Mouse (Mus musculus) midbrain, embryonic 14.5 days (tissue): ENCODE data around the gene Fam107a. TPM values are rescaled to one million over a fixed set of nuclear protein-coding genes. Genes with fewer than 3 reads are reported as not detected.

ENCODE experiments used
- ATAC-seq: fragments of 200-750 bp; cut with Nextera tagmentation; 2 replicates; pipeline ENCODE4 v1.8.0; 2017; ENCODE audit warnings: moderate number of reproducible peaks, moderate library complexity; ENCODE audit not compliant: low FRiP score, low TSS enrichment
- DNase-seq: peaks from one replicate; pipeline ENCODE4 v3.0.0-alpha.2; 2015
- H3K27ac ChIP-seq: fragments of 300-500 bp; sonication (generic); replicated peaks from 2 replicates; pipeline ENCODE4 v1.5.1; 2014; ENCODE audit warnings: mild to moderate bottlenecking, low read depth, low read length, moderate library complexity
- H3K27me3 ChIP-seq: fragments of 300-500 bp; sonication (generic); 2 replicates; pipeline ENCODE4 v1.6.1; 2014; ENCODE audit warnings: low read length, control low read depth, mixed read lengths; ENCODE audit not compliant: control insufficient read depth, insufficient read depth
- H3K36me3 ChIP-seq: fragments of 300-500 bp; sonication (generic); 2 replicates; pipeline ENCODE4 v1.6.1; 2014; ENCODE audit warnings: low read length, control low read depth; ENCODE audit not compliant: control insufficient read depth, insufficient read depth
- H3K4me1 ChIP-seq: fragments of 300-500 bp; sonication (generic); 2 replicates; pipeline ENCODE4 v1.6.1; 2014; ENCODE audit warnings: mild to moderate bottlenecking, antibody characterized with exemption, low read length, control low read depth; ENCODE audit not compliant: control insufficient read depth, insufficient read depth
- H3K4me2 ChIP-seq: fragments of 300-500 bp; sonication (generic); 2 replicates; pipeline ENCODE4 v1.6.1; 2014; ENCODE audit warnings: mild to moderate bottlenecking, low read length, moderate library complexity
- H3K4me3 ChIP-seq: fragments of 300-500 bp; sonication (generic); replicated peaks from 2 replicates; pipeline ENCODE4 v1.5.1; 2014; ENCODE audit warnings: low read depth, low read length
- H3K9ac ChIP-seq: fragments of 300-500 bp; sonication (generic); replicated peaks from 2 replicates; pipeline ENCODE4 v1.6.1; 2014; ENCODE audit warnings: mild to moderate bottlenecking, low read length, moderate library complexity
- H3K9me3 ChIP-seq: fragments of 300-500 bp; sonication (generic); 2 replicates; pipeline ENCODE4 v1.6.1; 2016; ENCODE audit warnings: low read length, control low read depth, mixed read lengths; ENCODE audit not compliant: control insufficient read depth
- WGBS: fragments of 180-500 bp; shearing (Covaris S2); extraction: QIAGEN DNeasy Blood & Tissue Kit; methylation state at CpG from one replicate; pipeline ENCODE4 v1.1.7; 2014; 5-methylcytosine and 5-hydroxymethylcytosine counted together
- polyA plus RNA-seq: library from polyadenylated mRNA; unstranded; fragments of >200 nt; fragmentation: Nextera tagmentation; extraction: Ambion mirVana; gene quantifications from 2 replicates; pipeline ENCODE4 v1.2.1, GENCODE M21; 2014

The Fam107a gene
- polyA plus RNA-seq, 1 experiment from 2014 or later, result 0.08 TPM

DNA sequence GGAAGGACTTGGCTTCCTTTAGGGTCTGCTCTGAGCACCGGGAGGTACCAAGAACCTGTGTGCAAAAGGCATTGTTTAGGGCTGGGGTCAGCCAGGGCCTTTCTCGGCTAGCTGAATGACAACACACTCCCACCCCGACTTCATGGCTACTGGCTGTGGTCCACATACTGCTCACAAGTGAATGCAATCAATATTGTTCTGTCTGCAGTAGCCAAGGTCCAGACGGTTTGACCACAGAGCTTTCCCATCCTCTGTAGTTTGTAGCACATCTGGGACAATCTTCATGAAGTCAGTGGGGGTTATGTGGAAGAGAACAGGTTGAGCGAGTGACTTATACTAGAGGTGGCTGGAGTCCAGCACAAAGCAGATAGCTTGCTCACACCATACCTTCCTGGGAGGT, 60.9 kb downstream of the Fam107a start:
- WGBS, result 84% methylated on average over 5 of the region's 5 CpGs
- H3K4me1 ChIP-seq, result no peaks in the 10 kb centered on the region
- no peak overlapping the region for H3K4me2 ChIP-seq
- DNase-seq, result no peak
- H3K27me3 ChIP-seq, result no peaks in the 10 kb centered on the region
- no peak overlapping the region for H3K4me3 ChIP-seq
- H3K27ac ChIP-seq, result no peak overlapping the region
- H3K9me3 ChIP-seq, result no peaks in the 10 kb centered on the region
- no peak overlapping the region for H3K9ac ChIP-seq
- no peaks in the 10 kb centered on the region for H3K36me3 ChIP-seq
- ATAC-seq, result no peak

DNA sequence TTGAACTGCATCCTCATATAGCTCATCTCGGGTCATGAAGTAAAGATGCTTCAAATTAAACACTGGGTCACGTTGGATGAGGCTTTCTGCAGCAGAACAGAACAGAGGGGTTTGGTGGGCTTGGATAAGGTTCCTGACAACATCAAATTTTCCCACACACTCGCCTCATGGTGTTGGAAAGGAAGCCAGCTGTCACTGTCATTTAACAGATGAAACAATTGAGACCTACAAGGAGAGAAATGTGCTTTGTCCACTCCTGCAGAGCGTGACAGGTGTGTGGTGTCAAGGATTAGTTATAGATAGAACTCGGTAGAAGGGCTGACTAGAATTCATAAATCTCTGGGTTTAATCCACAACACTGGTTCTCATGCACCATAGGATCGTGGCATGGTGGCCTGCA, 61.8 kb downstream of the Fam107a start:
- Histone ChIP-seq H3K4me3 (no peak overlapping the region), H3K9ac (no peak overlapping the region), H3K4me2 (no peak overlapping the region), H3K4me1 (no peaks in the 10 kb centered on the region), H3K36me3 (no peaks in the 10 kb centered on the region), H3K9me3 (no peaks in the 10 kb centered on the region), H3K27ac (no peak overlapping the region), H3K27me3 (no peaks in the 10 kb centered on the region)
- ATAC-seq (no peak), DNase-seq (no peak)
- 61% methylated on average over 6 of the region's 6 CpGs for WGBS

DNA sequence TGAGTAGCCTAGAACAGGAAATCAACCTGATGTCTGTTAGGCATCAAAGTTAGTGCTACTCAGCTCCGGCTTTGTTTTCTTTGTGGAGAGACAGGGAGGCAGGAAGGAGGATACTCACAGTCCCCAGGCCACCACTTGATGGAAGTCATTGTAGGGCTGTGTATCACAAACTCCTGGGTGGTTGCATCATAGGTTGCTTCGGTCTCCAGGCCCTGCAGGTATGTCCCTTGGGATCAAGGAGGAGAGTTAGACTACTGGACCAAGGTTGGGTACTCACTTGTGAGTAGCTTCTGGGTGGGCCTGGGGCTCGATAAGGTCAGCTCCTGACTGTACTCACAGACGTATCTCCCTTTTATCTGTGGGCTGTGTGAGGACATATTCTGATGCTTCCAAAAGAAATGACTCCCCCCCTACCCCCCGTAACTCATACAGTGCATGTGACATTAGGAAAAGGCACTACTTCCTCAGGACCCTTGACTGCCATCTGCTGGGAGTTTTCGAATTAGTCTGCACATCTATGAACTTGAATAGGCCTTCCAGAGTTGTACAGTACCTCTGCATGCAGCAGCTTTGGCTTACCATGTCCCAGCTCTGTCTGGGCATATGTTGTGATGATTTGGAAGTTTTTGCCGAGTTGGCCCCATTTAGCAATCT, 62.6 kb downstream of the Fam107a start:
- Histone ChIP-seq H3K36me3 (no peaks in the 10 kb centered on the region), H3K9ac (no peak overlapping the region), H3K9me3 (no peaks in the 10 kb centered on the region), H3K4me1 (no peaks in the 10 kb centered on the region), H3K4me2 (no peak overlapping the region), H3K4me3 (no peak overlapping the region), H3K27ac (no peak overlapping the region), H3K27me3 (no peaks in the 10 kb centered on the region)
- 80% methylated on average over 7 of the region's 7 CpGs for WGBS
- DNase-seq (peak; percentile 80), ATAC-seq (peak; percentile 38; the same call in 1 of the 2 replicates)

DNA sequence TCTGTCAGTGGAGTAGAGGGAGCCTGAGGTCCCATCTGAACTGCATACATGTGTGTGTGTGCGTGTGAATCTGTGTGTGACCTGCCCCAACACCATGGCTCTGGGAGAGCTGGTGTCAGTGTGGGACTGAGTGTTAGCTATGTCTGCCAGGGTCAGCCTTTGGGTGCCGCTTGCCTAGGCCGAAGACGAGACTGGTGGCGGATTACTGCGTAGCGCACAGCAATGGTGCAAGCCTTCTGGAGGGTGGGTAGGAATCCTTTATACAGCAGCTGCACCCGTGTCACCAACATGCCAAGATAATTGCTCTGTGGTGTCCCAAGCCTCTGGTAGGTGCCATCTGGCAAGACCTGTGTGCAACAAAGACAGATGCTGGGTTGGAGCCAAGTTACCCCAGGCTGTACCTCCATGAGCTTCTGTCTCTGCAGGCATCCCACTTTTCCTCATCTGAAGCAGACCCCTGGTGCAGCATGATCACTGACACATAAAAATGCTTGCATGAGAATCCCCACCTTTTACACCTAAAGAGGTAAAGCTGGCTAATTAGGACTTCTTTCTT, 66.4 kb downstream of the Fam107a start:
- ATAC-seq, result no peak
- no peak for DNase-seq
- H3K4me2 ChIP-seq, result no peak overlapping the region
- no peaks in the 10 kb centered on the region for H3K36me3 ChIP-seq
- H3K4me3 ChIP-seq, result no peak overlapping the region
- H3K4me1 ChIP-seq, result no peaks in the 10 kb centered on the region
- WGBS, result 91% methylated on average over 8 of the region's 8 CpGs
- H3K27me3 ChIP-seq, result no peaks in the 10 kb centered on the region
- no peak overlapping the region for H3K9ac ChIP-seq
- H3K27ac ChIP-seq, result no peak overlapping the region
- H3K9me3 ChIP-seq, result no peaks in the 10 kb centered on the region

DNA sequence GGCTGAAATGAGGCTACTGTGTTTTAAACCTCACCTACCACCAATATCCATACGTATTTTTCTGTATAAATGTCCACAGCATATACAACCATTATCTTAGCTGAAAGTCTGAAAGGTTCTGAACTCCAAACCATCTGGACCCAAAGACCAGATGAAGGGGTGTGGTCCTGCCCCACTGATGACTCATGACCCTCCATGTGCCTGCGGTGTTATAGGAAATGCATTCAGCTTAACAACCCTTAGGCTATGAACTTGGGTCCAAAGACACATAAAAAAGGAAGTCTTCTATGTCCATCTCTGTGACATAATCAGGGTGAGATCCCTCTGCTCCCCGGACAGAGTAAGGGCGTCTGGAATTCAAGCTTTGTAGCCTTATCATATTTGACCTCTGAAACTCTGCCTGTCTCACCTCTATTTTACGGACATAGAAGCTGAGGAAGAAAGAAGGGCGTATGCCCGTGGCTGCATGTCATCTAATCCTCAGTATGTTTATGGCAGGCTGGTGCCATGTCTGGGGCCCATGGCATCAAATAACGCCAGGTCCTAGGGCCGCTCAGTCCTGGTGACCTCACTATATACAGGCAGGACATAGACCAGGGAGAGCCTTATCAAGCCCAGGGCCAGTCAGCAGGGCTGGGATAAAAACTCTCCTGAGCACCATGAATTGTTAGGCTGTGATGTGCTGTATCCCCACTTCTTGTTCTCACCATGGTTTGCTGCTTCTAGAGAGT, 67.5 kb downstream of the Fam107a start:
- no peak overlapping the region for H3K27ac ChIP-seq
- no peak for DNase-seq
- H3K4me2 ChIP-seq, result no peak overlapping the region
- no peaks in the 10 kb centered on the region for H3K36me3 ChIP-seq
- H3K4me3 ChIP-seq, result no peak overlapping the region
- H3K27me3 ChIP-seq, result no peaks in the 10 kb centered on the region
- 91% methylated on average over 9 of the region's 9 CpGs for WGBS
- ATAC-seq, result no peak
- no peak overlapping the region for H3K9ac ChIP-seq
- H3K9me3 ChIP-seq, result no peaks in the 10 kb centered on the region
- H3K4me1 ChIP-seq, result no peaks in the 10 kb centered on the region

DNA sequence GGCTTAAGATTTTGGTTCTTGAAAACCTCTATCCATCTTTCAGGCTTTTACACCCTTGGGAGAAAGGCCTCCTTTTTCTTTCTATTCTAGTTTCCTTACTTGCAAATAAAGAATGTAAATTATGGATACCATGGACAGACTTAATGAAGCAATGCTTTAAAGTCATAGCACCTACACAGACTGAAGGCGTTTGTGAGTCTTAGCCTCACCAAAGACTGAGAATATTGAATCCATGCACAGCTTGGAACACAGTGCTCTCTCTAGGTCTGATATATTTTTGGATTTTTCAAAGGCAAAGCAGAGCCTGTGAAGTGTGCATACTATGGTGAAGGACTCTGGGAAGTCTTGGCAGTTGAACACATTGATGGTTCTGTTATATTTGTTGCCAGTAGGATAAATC, 68.6 kb downstream of the Fam107a start:
- Histone ChIP-seq H3K9me3 (no peaks in the 10 kb centered on the region), H3K4me3 (no peak overlapping the region), H3K27ac (no peak overlapping the region), H3K36me3 (no peaks in the 10 kb centered on the region), H3K27me3 (no peaks in the 10 kb centered on the region), H3K9ac (no peak overlapping the region), H3K4me2 (no peak overlapping the region), H3K4me1 (no peaks in the 10 kb centered on the region)
- ATAC-seq (no peak), DNase-seq (no peak)
- WGBS, result 85% methylated on average over 1 of the region's 1 CpGs

DNA sequence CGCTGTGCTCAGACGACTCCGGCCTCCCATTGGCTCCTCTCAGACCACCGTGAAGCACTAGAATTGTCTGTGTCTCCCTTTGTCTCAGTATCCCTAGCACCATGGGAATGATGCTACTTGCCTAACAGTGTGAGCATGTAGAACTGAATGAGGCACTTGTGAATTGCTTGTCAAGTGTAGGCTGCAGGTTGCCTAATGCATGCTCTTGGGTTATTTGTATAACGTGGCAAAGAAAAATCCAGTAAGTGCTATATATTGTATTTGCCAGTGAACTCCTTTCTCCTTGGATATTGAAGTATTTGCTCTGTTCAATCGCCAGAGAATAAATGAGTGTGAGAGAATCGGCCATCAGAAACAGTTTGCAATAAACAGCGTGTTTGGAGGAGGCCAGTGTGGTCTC, 70.9 kb downstream of the Fam107a start:
- Histone ChIP-seq H3K4me2 (no peak overlapping the region), H3K4me3 (no peak overlapping the region), H3K27me3 (no peaks in the 10 kb centered on the region), H3K9ac (no peak overlapping the region), H3K36me3 (no peaks in the 10 kb centered on the region), H3K9me3 (no peaks in the 10 kb centered on the region), H3K4me1 (0 out of 2 replicates have a peak, but pooled peaks cover 7% of the 10 kb centered on the region), H3K27ac (no peak overlapping the region)
- ATAC-seq (no peak), DNase-seq (no peak)
- 85% methylated on average over 8 of the region's 8 CpGs for WGBS
